Mouse (Mus musculus) macrophage (primary cell): Measurements from ENCODE around the gene Speg. TPM values are rescaled to one million over a fixed set of nuclear protein-coding genes. Genes with fewer than 3 reads are reported as not detected.

Experiments
- H3K27ac ChIP-seq: fragments of 350-480 bp; formaldehyde crosslinking; 2 replicates; pipeline ENCODE4 v1.9.0; 2021
- H3K36me3 ChIP-seq: fragments of 350-480 bp; formaldehyde crosslinking; 2 replicates; pipeline ENCODE4 v1.9.0; 2021; ENCODE audit errors: inconsistent target
- H3K4me3 ChIP-seq: fragments of 350-480 bp; formaldehyde crosslinking; 2 replicates; pipeline ENCODE4 v1.9.0; 2021; ENCODE audit errors: inconsistent target
- H3K79me2 ChIP-seq: fragments of 350-480 bp; formaldehyde crosslinking; 2 replicates; pipeline ENCODE4 v1.9.0; 2021; ENCODE audit errors: inconsistent target
- whole genome bisulfite sequencing: methylation state at CpG from one replicate; pipeline ENCODE4 v1.1.7; 2026; ENCODE audit warnings: inconsistent platforms; ENCODE audit not compliant: missing documents; 5-methylcytosine and 5-hydroxymethylcytosine counted together
- polyA plus RNA-seq: library from polyadenylated mRNA; stranded (reverse); fragments of 250-400 nt; gene quantifications from 3 replicates; pipeline ENCODE4 v1.2.4, GENCODE M21; 2018; ENCODE audit warnings: inconsistent platforms

Gene Speg
- polyA plus RNA-seq, 1 experiment from 2014 or later, result 98.9 TPM

- H3K4me3 ChIP-seq, result no peak overlapping the region
- no peaks in the 10 kb centered on the region for H3K36me3 ChIP-seq
- 86% methylated on average over 8 of the region's 8 CpGs for WGBS
- H3K79me2 ChIP-seq, result no peaks in the 10 kb centered on the region
- no peak overlapping the region for H3K27ac ChIP-seq
Observed at GRCm38 (mm10) chr1:75379931-75380330, 4.8 kb downstream of the Speg start.

- WGBS, result 76% methylated on average over 2 of the region's 2 CpGs
- no peak overlapping the region for H3K4me3 ChIP-seq
Observed at GRCm38 (mm10) chr1:75380951-75381350, 5.9 kb downstream of the Speg start.

GRCm38 (mm10) chr1:75381482-75382355 lies 6.6 kb downstream of the Speg start:
- H3K27ac ChIP-seq, result no peak overlapping the region
- no peak overlapping the region for H3K4me3 ChIP-seq

More at GRCm38 (mm10) chr1:75380951-75381350, 5.9 kb downstream of the Speg start:
- H3K79me2 ChIP-seq, result no peaks in the 10 kb centered on the region
- H3K27ac ChIP-seq, result no peak overlapping the region
- H3K36me3 ChIP-seq, result no peaks in the 10 kb centered on the region

GRCm38 (mm10) chr1:75382356-75383071 lies 7.4 kb downstream of the Speg start:
- Histone ChIP-seq H3K27ac (no peak overlapping the region), H3K4me3 (no peak overlapping the region), H3K36me3 (no peaks in the 10 kb centered on the region), H3K79me2 (no peaks in the 10 kb centered on the region)
- WGBS, result 5% methylated on average over 28 of the region's 28 CpGs

More at GRCm38 (mm10) chr1:75381482-75382355, 6.6 kb downstream of the Speg start:
- 20% methylated on average over 37 of the region's 60 CpGs for WGBS
- no peaks in the 10 kb centered on the region for H3K79me2 ChIP-seq
- H3K36me3 ChIP-seq, result no peaks in the 10 kb centered on the region

- Histone ChIP-seq H3K36me3 (no peaks in the 10 kb centered on the region), H3K4me3 (no peak overlapping the region), H3K27ac (no peak overlapping the region), H3K79me2 (no peaks in the 10 kb centered on the region)
- 80% methylated on average over 24 of the region's 27 CpGs for WGBS
Observed at GRCm38 (mm10) chr1:75384470-75385141, 9.5 kb downstream of the Speg start.

GRCm38 (mm10) chr1:75385142-75385730 lies 10.1 kb downstream of the Speg start:
- H3K79me2 ChIP-seq, result no peaks in the 10 kb centered on the region
- WGBS, result 81% methylated on average over 16 of the region's 20 CpGs
- H3K4me3 ChIP-seq, result no peak overlapping the region
- H3K27ac ChIP-seq, result no peak overlapping the region
- H3K36me3 ChIP-seq, result no peaks in the 10 kb centered on the region

- no peak overlapping the region for H3K27ac ChIP-seq
- WGBS, result 55% methylated on average over 4 of the region's 4 CpGs
- no peak overlapping the region for H3K4me3 ChIP-seq
- H3K36me3 ChIP-seq, result no peaks in the 10 kb centered on the region
- H3K79me2 ChIP-seq, result no peaks in the 10 kb centered on the region
Observed at GRCm38 (mm10) chr1:75386149-75386548, 11.1 kb downstream of the Speg start.

GRCm38 (mm10) chr1:75387469-75387928 lies 12.4 kb downstream of the Speg start:
- Histone ChIP-seq H3K4me3 (no peak overlapping the region), H3K36me3 (no peaks in the 10 kb centered on the region), H3K79me2 (no peaks in the 10 kb centered on the region), H3K27ac (no peak overlapping the region)
- WGBS, result 36% methylated on average over 7 of the region's 7 CpGs

- Histone ChIP-seq H3K79me2 (no peaks in the 10 kb centered on the region), H3K27ac (no peak overlapping the region), H3K4me3 (no peak overlapping the region), H3K36me3 (no peaks in the 10 kb centered on the region)
- WGBS, result 3% methylated on average over 88 of the region's 94 CpGs
Observed at GRCm38 (mm10) chr1:75387929-75388897, 13.1 kb downstream of the Speg start.

GRCm38 (mm10) chr1:75388898-75389515 lies 13.9 kb downstream of the Speg start:
- H3K36me3 ChIP-seq, result no peaks in the 10 kb centered on the region
- H3K4me3 ChIP-seq, result no peak overlapping the region
- 22% methylated on average over 23 of the region's 23 CpGs for WGBS
- H3K79me2 ChIP-seq, result no peaks in the 10 kb centered on the region
- no peak overlapping the region for H3K27ac ChIP-seq

- H3K27ac ChIP-seq, result no peak overlapping the region
- no peaks in the 10 kb centered on the region for H3K36me3 ChIP-seq
- no peak overlapping the region for H3K4me3 ChIP-seq
- H3K79me2 ChIP-seq, result no peaks in the 10 kb centered on the region
- WGBS, result 75% methylated on average over 9 of the region's 9 CpGs
Observed at GRCm38 (mm10) chr1:75393139-75393538, 18.0 kb downstream of the Speg start.

- no peak overlapping the region for H3K4me3 ChIP-seq
- H3K79me2 ChIP-seq, result no peaks in the 10 kb centered on the region
- H3K27ac ChIP-seq, result no peak overlapping the region
- 93% methylated on average over 3 of the region's 3 CpGs for WGBS
- no peaks in the 10 kb centered on the region for H3K36me3 ChIP-seq
Observed at GRCm38 (mm10) chr1:75393846-75394245, 18.7 kb downstream of the Speg start.

GRCm38 (mm10) chr1:75398761-75399402 lies 23.8 kb downstream of the Speg start:
- peaks cover 25% of the 10 kb centered on the region for H3K36me3 ChIP-seq
- WGBS, result 20% methylated on average over 9 of the region's 9 CpGs
- peak overlapping the region; percentile 81; the same call in 1 of the 2 replicates for H3K4me3 ChIP-seq

More at GRCm38 (mm10) chr1:75398761-75399402, 23.8 kb downstream of the Speg start:
- H3K27ac ChIP-seq, result peak overlapping the region; percentile 100
- peaks cover 27% of the 10 kb centered on the region for H3K79me2 ChIP-seq
